Mouse (Mus musculus) retina, postnatal 7 days (tissue): ENCODE measurements around the gene Thpo.

Experiments used
- DNase-seq: peaks from one replicate; pipeline ENCODE4 v3.0.0-alpha.2; 2012; ENCODE audit warnings: low read depth, low spot score

Thpo gene

GRCm38 (mm10) chr16:20733731-20734730 lies at the start of gene Thpo:
Gene Thpo (minus strand): TSS chr16:20734511.
- DNase-seq, result no peak

- no peak for DNase-seq
Measured at GRCm38 (mm10) chr16:20783891-20784290, 49.6 kb upstream of the Thpo start.

- no peak for DNase-seq
Measured at GRCm38 (mm10) chr16:20781101-20781630, 46.9 kb upstream of the Thpo start.

GRCm38 (mm10) chr16:20779846-20780245 lies 45.5 kb upstream of the Thpo start:
- DNase-seq, result no peak

- DNase-seq, result no peak
Measured at GRCm38 (mm10) chr16:20775021-20775420, 40.7 kb upstream of the Thpo start.

- DNase-seq, result peak; percentile 17
Measured at GRCm38 (mm10) chr16:20765244-20765643, 30.9 kb upstream of the Thpo start.

- peak; percentile 37 for DNase-seq
Measured at GRCm38 (mm10) chr16:20761681-20762080, 27.4 kb upstream of the Thpo start.

- DNase-seq, result no peak
Measured at GRCm38 (mm10) chr16:20757385-20757784, 23.1 kb upstream of the Thpo start.

GRCm38 (mm10) chr16:20756052-20756451 lies 21.7 kb upstream of the Thpo start:
- DNase-seq, result no peak

GRCm38 (mm10) chr16:20750518-20750917 lies 16.2 kb upstream of the Thpo start:
- DNase-seq, result no peak

GRCm38 (mm10) chr16:20746641-20747040 lies 12.3 kb upstream of the Thpo start:
- no peak for DNase-seq

GRCm38 (mm10) chr16:20739845-20740244 lies 5.5 kb upstream of the Thpo start:
- no peak for DNase-seq

GRCm38 (mm10) chr16:20736823-20737222 lies 2.5 kb upstream of the Thpo start:
- DNase-seq, result no peak

- DNase-seq, result no peak
Measured at GRCm38 (mm10) chr16:20736168-20736567, 1.9 kb upstream of the Thpo start.

GRCm38 (mm10) chr16:20735651-20736050 lies 1.3 kb upstream of the Thpo start:
- no peak for DNase-seq

GRCm38 (mm10) chr16:20732925-20733730 lies 1.2 kb downstream of the Thpo start, which contains the start of gene Chrd:
Gene Chrd (plus strand): TSS chr16:20733127.
- DNase-seq, result no peak

- no peak for DNase-seq
Measured at GRCm38 (mm10) chr16:20732251-20732924, 1.9 kb downstream of the Thpo start.

- DNase-seq, result no peak
Measured at GRCm38 (mm10) chr16:20731688-20732087, 2.6 kb downstream of the Thpo start.

- DNase-seq, result no peak
Measured at GRCm38 (mm10) chr16:20730293-20730711, 4.0 kb downstream of the Thpo start.

GRCm38 (mm10) chr16:20726384-20726783 lies 7.9 kb downstream of the Thpo start:
- no peak for DNase-seq

GRCm38 (mm10) chr16:20725750-20726149 lies 8.6 kb downstream of the Thpo start:
- no peak for DNase-seq
